Mouse (Mus musculus): ENCODE results near the gene 4933417A18Rik.
"Not testable (repeated sequence)": the region's sequence is repeated elsewhere in the genome, so short reads cannot be mapped to it uniquely, and the experiment has no call there.

DNA sequence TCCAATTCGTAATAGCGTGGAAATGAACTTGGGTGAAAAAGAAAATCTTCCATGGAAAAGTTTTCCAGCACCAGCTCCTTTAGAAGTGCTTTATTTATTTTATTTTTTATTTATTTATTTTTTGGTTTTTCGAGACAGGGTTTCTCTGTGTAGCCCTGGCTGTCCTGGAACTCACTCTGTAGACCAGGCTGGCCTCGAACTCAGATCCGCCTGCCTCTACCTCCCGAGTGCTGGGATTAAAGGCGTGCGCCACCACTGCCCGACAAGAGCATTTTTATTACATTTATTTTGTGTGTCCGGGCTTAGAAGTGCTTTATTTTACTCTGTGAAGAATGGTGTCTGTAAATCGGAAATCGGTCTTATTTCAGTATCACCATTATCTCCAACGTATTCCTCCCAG is 49.5 kb upstream of the 4933417A18Rik start:
- TF ChIP-seq CTCF (IDR thresholded peaks at IDR 0.05; ENCODE audit: control insufficient read depth, insufficient read depth, insufficient read length); MYOD1 (IDR thresholded peaks at IDR 0.05; ENCODE audit: control insufficient read depth, insufficient read length, low read depth); MAX (IDR thresholded peaks at IDR 0.05); USF1 (IDR thresholded peaks at IDR 0.05; ENCODE audit: low read depth); CEBPB (IDR thresholded peaks at IDR 0.05; ENCODE audit: low read depth): not testable (repeated sequence)
